Mouse (Mus musculus) kidney, embryonic 14.5 days (tissue): ENCODE data around the gene Hist1h2ab. TPM values are rescaled to one million over a fixed set of nuclear protein-coding genes. Genes with fewer than 3 reads are reported as not detected.

ENCODE experiments used
- ATAC-seq: fragments of 200-750 bp; cut with Nextera tagmentation; 2 replicates; pipeline ENCODE4 v1.8.0; 2017; ENCODE audit warnings: moderate number of reproducible peaks, mild to moderate bottlenecking, moderate TSS enrichment, moderate library complexity; ENCODE audit not compliant: low FRiP score, low TSS enrichment
- H3K27ac ChIP-seq: fragments of 300-500 bp; sonication (generic); 2 replicates; pipeline ENCODE4 v1.5.1; 2014; ENCODE audit warnings: low read depth, mild to moderate bottlenecking, low read length, moderate library complexity, mixed read lengths
- H3K27me3 ChIP-seq: fragments of 300-500 bp; sonication (generic); 2 replicates; pipeline ENCODE4 v1.6.1; 2014; ENCODE audit warnings: mild to moderate bottlenecking, low read length; ENCODE audit not compliant: control insufficient read depth, insufficient read depth
- H3K36me3 ChIP-seq: fragments of 300-500 bp; sonication (generic); 2 replicates; pipeline ENCODE4 v1.6.1; 2014; ENCODE audit warnings: low read length, mixed read lengths; ENCODE audit not compliant: control insufficient read depth, insufficient read depth
- H3K4me1 ChIP-seq: fragments of 300-500 bp; sonication (generic); 2 replicates; pipeline ENCODE4 v1.6.1; 2014; ENCODE audit warnings: low read length, mixed read lengths; ENCODE audit not compliant: control insufficient read depth, insufficient read depth
- H3K4me2 ChIP-seq: fragments of 300-500 bp; sonication (generic); replicated peaks from 2 replicates; pipeline ENCODE4 v1.6.1; 2014; ENCODE audit warnings: low read depth, mild to moderate bottlenecking, low read length
- H3K4me3 ChIP-seq: fragments of 300-500 bp; sonication (generic); 2 replicates; pipeline ENCODE4 v1.5.1; 2014; ENCODE audit warnings: mild to moderate bottlenecking, low read length
- H3K9ac ChIP-seq: fragments of 300-500 bp; sonication (generic); 2 replicates; pipeline ENCODE4 v1.6.1; 2014; ENCODE audit warnings: low read depth, mild to moderate bottlenecking, low read length, moderate library complexity
- H3K9me3 ChIP-seq: fragments of 300-500 bp; sonication (generic); 2 replicates; pipeline ENCODE4 v1.6.1; 2016; ENCODE audit warnings: low read length; ENCODE audit not compliant: control insufficient read depth
- WGBS: fragments of 180-500 bp; shearing (Covaris S2); extraction: QIAGEN DNeasy Blood & Tissue Kit; methylation state at CpG from one replicate; pipeline ENCODE4 v1.1.7; 2014; 5-methylcytosine and 5-hydroxymethylcytosine counted together
- polyA plus RNA-seq: library from polyadenylated mRNA; unstranded; fragments of >200 nt; fragmentation: Nextera tagmentation; extraction: Ambion mirVana; gene quantifications from 2 replicates; pipeline ENCODE4 v1.2.1, GENCODE M21; 2014

Hist1h2ab gene
- polyA plus RNA-seq, 1 experiment from 2014 or later, result 70.3 TPM

GRCm38 (mm10) chr13:23756790-23757189 lies 5.9 kb downstream of the Hist1h2ab start, which contains the start of gene Hist1h4b:
Gene Hist1h4b, plus strand, starts transcription at chr13:23757013.
- Histone ChIP-seq H3K4me2 (peak within 1 kb of the TSS; percentile 67), H3K36me3 (no peaks in the 10 kb centered on the region), H3K9me3 (no peaks in the 10 kb centered on the region), H3K4me3 (peak within 1 kb of the TSS; percentile 42), H3K27me3 (no peaks in the 10 kb centered on the region), H3K27ac (peak within 1 kb of the TSS; percentile 95), H3K4me1 (0 out of 2 replicates have a peak, but pooled peaks cover 10% of the 10 kb centered on the region), H3K9ac (peak within 1 kb of the TSS; percentile 76)
- 0% methylated on average over 17 of the region's 22 CpGs for WGBS
- ATAC-seq, result peak; percentile 82

GRCm38 (mm10) chr13:23757211-23757773 lies 6.4 kb downstream of the Hist1h2ab start:
- Histone ChIP-seq H3K36me3 (no peaks in the 10 kb centered on the region), H3K4me3 (peak overlapping the region; percentile 42), H3K27me3 (no peaks in the 10 kb centered on the region), H3K4me1 (0 out of 2 replicates have a peak, but pooled peaks cover 10% of the 10 kb centered on the region), H3K9ac (peak overlapping the region; percentile 76), H3K4me2 (peak overlapping the region; percentile 67), H3K27ac (peak overlapping the region; percentile 95), H3K9me3 (no peaks in the 10 kb centered on the region)
- WGBS, result under 1% methylated on average over 13 of the region's 23 CpGs
- ATAC-seq, result no peak; the same call in 1 of the 2 replicates

GRCm38 (mm10) chr13:23757921-23758320 lies 7.0 kb downstream of the Hist1h2ab start:
- no peaks in the 10 kb centered on the region for H3K9me3 ChIP-seq
- no peaks in the 10 kb centered on the region for H3K36me3 ChIP-seq
- H3K27ac ChIP-seq, result peak overlapping the region; percentile 57; the same call in 1 of the 2 replicates
- peak overlapping the region; percentile 67 for H3K4me2 ChIP-seq
- H3K4me1 ChIP-seq, result peaks cover 10% of the 10 kb centered on the region; the same call in 1 of the 2 replicates
- WGBS, result 50% methylated on average over 3 of the region's 3 CpGs
- H3K4me3 ChIP-seq, result peak overlapping the region; percentile 42; the same call in 1 of the 2 replicates
- no peak for ATAC-seq
- peak overlapping the region; percentile 76; the same call in 1 of the 2 replicates for H3K9ac ChIP-seq
- no peaks in the 10 kb centered on the region for H3K27me3 ChIP-seq

GRCm38 (mm10) chr13:23759251-23759771 lies 8.4 kb downstream of the Hist1h2ab start:
- 69% methylated on average over 3 of the region's 3 CpGs for WGBS
- Histone ChIP-seq H3K9me3 (no peaks in the 10 kb centered on the region), H3K4me3 (no peak overlapping the region), H3K36me3 (no peaks in the 10 kb centered on the region), H3K27me3 (no peaks in the 10 kb centered on the region), H3K27ac (no peak overlapping the region), H3K4me2 (no peak overlapping the region), H3K4me1 (peaks cover 18% of the 10 kb centered on the region; the same call in 1 of the 2 replicates), H3K9ac (no peak overlapping the region)
- ATAC-seq, result no peak

- 65% methylated on average over 1 of the region's 1 CpGs for WGBS
- H3K36me3 ChIP-seq, result no peaks in the 10 kb centered on the region
- peak overlapping the region; percentile 38 for H3K4me3 ChIP-seq
- H3K9me3 ChIP-seq, result no peaks in the 10 kb centered on the region
- H3K27ac ChIP-seq, result peak overlapping the region; percentile 90
- no peak for ATAC-seq
- peaks cover 20% of the 10 kb centered on the region; the same call in 1 of the 2 replicates for H3K4me1 ChIP-seq
- no peaks in the 10 kb centered on the region for H3K27me3 ChIP-seq
- H3K9ac ChIP-seq, result peak overlapping the region; percentile 70
- peak overlapping the region; percentile 52 for H3K4me2 ChIP-seq
Observed at GRCm38 (mm10) chr13:23759916-23760239, 9.0 kb downstream of the Hist1h2ab start.

GRCm38 (mm10) chr13:23760240-23760971 lies 9.5 kb downstream of the Hist1h2ab start:
- Histone ChIP-seq H3K4me2 (peak overlapping the region; percentile 52), H3K4me3 (peak overlapping the region; percentile 38), H3K9me3 (no peaks in the 10 kb centered on the region), H3K36me3 (no peaks in the 10 kb centered on the region), H3K27me3 (no peaks in the 10 kb centered on the region), H3K4me1 (peaks cover 20% of the 10 kb centered on the region; the same call in 1 of the 2 replicates), H3K27ac (peak overlapping the region; percentile 90), H3K9ac (peak overlapping the region; percentile 70)
- ATAC-seq, result 0 out of 2 replicates have a peak, but pooled peaks have one; percentile 0
- 2% methylated on average over 20 of the region's 27 CpGs for WGBS

- H3K9me3 ChIP-seq, result no peaks in the 10 kb centered on the region
- peak within 1 kb of the TSS; percentile 55 for H3K4me2 ChIP-seq
- peaks cover 20% of the 10 kb centered on the region; the same call in 1 of the 2 replicates for H3K4me1 ChIP-seq
- H3K27ac ChIP-seq, result peak within 1 kb of the TSS; percentile 98
- H3K4me3 ChIP-seq, result peak within 1 kb of the TSS; percentile 57
- no peaks in the 10 kb centered on the region for H3K27me3 ChIP-seq
- WGBS, result under 1% methylated on average over 62 of the region's 72 CpGs
- peak; percentile 83 for ATAC-seq
- no peaks in the 10 kb centered on the region for H3K36me3 ChIP-seq
- H3K9ac ChIP-seq, result peak within 1 kb of the TSS; percentile 77
Observed at GRCm38 (mm10) chr13:23760972-23761864, 10.3 kb downstream of the Hist1h2ab start, which contains the start of gene Hist1h4a. Gene Hist1h4a, minus strand, starts transcription at chr13:23761230.
